In the genomic region with DNA sequence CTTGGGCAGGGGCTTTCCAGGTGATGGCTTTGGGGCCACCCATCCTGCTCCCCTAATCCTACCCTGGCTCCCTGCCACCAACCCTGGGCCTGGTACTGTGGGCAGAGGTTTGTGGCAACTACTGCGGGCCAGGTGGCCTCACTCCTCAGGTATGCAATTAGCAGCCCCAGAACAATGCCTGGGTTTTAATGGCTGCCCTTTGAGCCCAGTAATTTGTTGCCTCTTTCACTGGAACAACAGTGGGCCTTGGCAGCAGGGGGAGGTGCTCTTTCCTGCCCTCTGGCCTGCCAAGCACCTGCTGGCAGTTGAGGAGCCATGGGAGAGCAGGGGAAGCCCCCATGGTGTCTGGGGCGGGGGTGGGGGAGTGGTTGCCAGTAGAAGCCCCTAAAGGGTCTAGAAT, we compare ENCODE assay signal across 16 mouse cellular contexts.
"Had no signal": no experiment of that assay in that cellular context is flagged by ENCODE, and none has a peak within 500 bp of the region (broad histone marks: within the 10 kb centered on the region; RNA-seq: fewer than 3 reads in every experiment).

No protein-coding gene starts in this region.

- H3K4me2 ChIP-seq: liver, embryonic 11.5 days; liver, embryonic 15.5 days; lung, embryonic 14.5 days; midbrain, embryonic 11.5 days; midbrain, embryonic 15.5 days; neural tube, embryonic 13.5 days had no signal

- H3K27me3 ChIP-seq: liver, embryonic 15.5 days; midbrain, embryonic 15.5 days; neural tube, embryonic 13.5 days had no signal

- H3K27ac ChIP-seq: liver, embryonic 15.5 days; macrophage; midbrain, embryonic 15.5 days; neural tube, embryonic 13.5 days had no signal

- H3K9ac ChIP-seq: liver, embryonic 15.5 days; lung, embryonic 14.5 days; midbrain, embryonic 15.5 days; neural tube, embryonic 13.5 days had no signal

- H3K9me3 ChIP-seq: liver, embryonic 15.5 days; midbrain, embryonic 15.5 days had no signal

- H3K4me3 ChIP-seq: liver, embryonic 15.5 days; megakaryocyte, embryonic 14.5 days; midbrain, embryonic 15.5 days; neural tube, embryonic 13.5 days had no signal

- ATAC-seq: midbrain, embryonic 15.5 days had no signal

- H3K36me3 ChIP-seq: liver, embryonic 15.5 days; midbrain, embryonic 15.5 days; neural tube, embryonic 13.5 days had no signal

- H3K4me1 ChIP-seq: midbrain, embryonic 15.5 days; neural tube, embryonic 13.5 days had no signal

- DNase-seq: kidney, adult 11 months; kidney, postnatal 36 days; left cerebral cortex, postnatal 4 days; lung, embryonic 14.5 days; lung, postnatal 14 days; right cerebral cortex, adult 18-20 months; right cerebral cortex, postnatal 25 days; thymus, adult 18-20 months; thymus, postnatal 14 days had no signal
